Mouse (Mus musculus) layer of hippocampus, adult 18-20 months (tissue): Measurements from ENCODE around the gene Commd7. TPM values are rescaled to one million over a fixed set of nuclear protein-coding genes. Genes with fewer than 3 reads are reported as not detected.
A peak's percentile ranks its signal among the peaks of the same experiment; 100 is the strongest.
"Not testable (repeated sequence)": the region's sequence is repeated elsewhere in the genome, so short reads cannot be mapped to it uniquely, and the experiment has no call there.

Experiments used
- DNase-seq, 2 experiments: peaks; one replicate each; pipeline ENCODE4 v3.0.0; 2022; ENCODE audit warnings: low spot score in 2 of 2
- long read RNA-seq: library from polyadenylated mRNA; stranded (forward); transcript quantifications from one replicate; pipeline ENCODE4 v2.0.0, GENCODE M21; 2021
- total RNA-seq, 2 experiments: library from RNA; stranded (reverse); gene quantifications; 2 replicates each; pipeline ENCODE4 v1.2.3; 2021

The Commd7 gene
- total RNA-seq: 10 to 100 TPM; 30.6 to 31.5 TPM
- long read RNA-seq, transcript Commd7-201 (9 exons, 3,210 nt): major isoform, 15 of 17 reads
- long read RNA-seq, partial matches to known transcripts: 1 of 17 reads
- long read RNA-seq, other reads (novel, unspliced or antisense): 1 of 17 reads

- DNase-seq: peak; percentile 77 to 87
Observed at GRCm38 (mm10) chr2:153631976-153632870, at the start of gene Commd7. TSS of gene Commd7 (minus strand) at chr2:153632781.

GRCm38 (mm10) chr2:153679959-153680358 is 47.4 kb upstream of the Commd7 start:
- peak in 1 of 2 experiments; percentile 36 for DNase-seq

GRCm38 (mm10) chr2:153677550-153677949 is 45.0 kb upstream of the Commd7 start:
- DNase-seq: no peak

GRCm38 (mm10) chr2:153676944-153677343 is 44.4 kb upstream of the Commd7 start:
- no peak for DNase-seq

GRCm38 (mm10) chr2:153675364-153675763 is 42.8 kb upstream of the Commd7 start:
- DNase-seq: not testable (repeated sequence)

- DNase-seq: no peak
Observed at GRCm38 (mm10) chr2:153672619-153673018, 40.0 kb upstream of the Commd7 start.

GRCm38 (mm10) chr2:153670111-153670510 is 37.5 kb upstream of the Commd7 start:
- DNase-seq: no peak

GRCm38 (mm10) chr2:153668754-153669376 is 36.3 kb upstream of the Commd7 start:
- peak; percentile 8 to 78 for DNase-seq

GRCm38 (mm10) chr2:153665401-153665800 is 32.8 kb upstream of the Commd7 start:
- DNase-seq: no peak

GRCm38 (mm10) chr2:153660616-153661015 is 28.0 kb upstream of the Commd7 start:
- no peak for DNase-seq

GRCm38 (mm10) chr2:153657659-153658058 is 25.1 kb upstream of the Commd7 start:
- not testable (repeated sequence) for DNase-seq

- DNase-seq: no peak
Observed at GRCm38 (mm10) chr2:153651681-153652080, 19.1 kb upstream of the Commd7 start.

- DNase-seq: no peak
Observed at GRCm38 (mm10) chr2:153650014-153650687, 17.6 kb upstream of the Commd7 start.

GRCm38 (mm10) chr2:153649298-153650013 is 16.9 kb upstream of the Commd7 start, which contains the start of gene Dnmt3b:
TSS of gene Dnmt3b (plus strand) at chr2:153649450.
- peak in 1 of 2 experiments; percentile 29 for DNase-seq

GRCm38 (mm10) chr2:153648773-153649297 is 16.3 kb upstream of the Commd7 start:
- DNase-seq: peak in 1 of 2 experiments; percentile 2

- no peak for DNase-seq
Observed at GRCm38 (mm10) chr2:153642999-153643398, 10.4 kb upstream of the Commd7 start.

- no peak for DNase-seq
Observed at GRCm38 (mm10) chr2:153642496-153642895, 9.9 kb upstream of the Commd7 start.

GRCm38 (mm10) chr2:153638977-153639680 is 6.5 kb upstream of the Commd7 start:
- DNase-seq: no peak

- DNase-seq: no peak
Observed at GRCm38 (mm10) chr2:153633259-153633658, 678 bp upstream of the Commd7 start.

GRCm38 (mm10) chr2:153632871-153633226 is 268 bp upstream of the Commd7 start:
- DNase-seq: no peak
